Mouse (Mus musculus): ENCODE results near the gene Lmbr1. TPM values are rescaled to one million over a fixed set of nuclear protein-coding genes. Genes with fewer than 3 reads are reported as not detected.

The Lmbr1 gene
- polyA plus RNA-seq, 1 experiment from 2014 or later = 17.0 TPM

GRCm38 (mm10) chr5:29238379-29238778 is 139.8 kb downstream of the Lmbr1 start:
- Histone ChIP-seq H3K4me2 (replicated peaks; ENCODE audit: low read depth, low read length) (no peak overlapping the region), H3K27me3 (ENCODE audit: control insufficient read depth, insufficient read depth, low read length) (no peaks in the 10 kb centered on the region), H3K4me3 (ENCODE audit: low read depth, low read length) (no peak overlapping the region), H3K36me3 (ENCODE audit: control insufficient read depth, insufficient read depth, low read length) (no peaks in the 10 kb centered on the region), H3K9me3 (ENCODE audit: control insufficient read depth, low read length) (no peaks in the 10 kb centered on the region), H3K4me1 (replicated peaks; ENCODE audit: control insufficient read depth, insufficient read depth, low read length) (no peaks in the 10 kb centered on the region), H3K27ac (ENCODE audit: low read depth, low read length) (no peak overlapping the region), H3K9ac (ENCODE audit: low read depth, low read length) (no peak overlapping the region)
- no peak for DNase-seq (ENCODE audit: low spot score)
- no peak for ATAC-seq (ENCODE audit: low FRiP score)

DNA sequence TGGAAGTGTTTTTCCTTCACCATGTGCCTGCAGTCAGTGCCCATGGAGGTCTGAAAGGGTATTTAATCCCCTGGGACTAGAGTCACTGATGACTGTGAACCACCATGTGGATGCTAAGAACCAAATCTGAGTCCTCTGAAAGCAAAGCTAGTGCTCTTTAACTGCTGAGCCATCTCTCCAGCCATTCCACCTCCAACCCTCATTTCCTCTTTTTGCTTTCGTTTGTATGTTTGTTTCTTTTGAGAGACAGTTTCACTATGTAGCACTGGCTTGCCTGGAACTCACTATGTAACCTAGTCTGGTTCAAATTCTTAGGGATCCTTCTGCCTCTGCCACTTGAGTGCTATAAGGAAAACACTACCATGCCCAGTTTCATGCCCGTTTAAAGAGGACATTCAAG is 147.7 kb downstream of the Lmbr1 start:
- Histone ChIP-seq H3K4me1 (replicated peaks; ENCODE audit: control insufficient read depth, insufficient read depth, low read length) (no peaks in the 10 kb centered on the region), H3K9me3 (ENCODE audit: control insufficient read depth, low read length) (no peaks in the 10 kb centered on the region), H3K36me3 (ENCODE audit: control insufficient read depth, insufficient read depth, low read length) (no peaks in the 10 kb centered on the region), H3K4me2 (replicated peaks; ENCODE audit: low read depth, low read length) (no peak overlapping the region), H3K27ac (ENCODE audit: low read depth, low read length) (no peak overlapping the region), H3K27me3 (ENCODE audit: control insufficient read depth, insufficient read depth, low read length) (no peaks in the 10 kb centered on the region), H3K9ac (ENCODE audit: low read depth, low read length) (no peak overlapping the region), H3K4me3 (ENCODE audit: low read depth, low read length) (no peak overlapping the region)
- DNase-seq (ENCODE audit: low spot score) = no peak
- no peak for ATAC-seq (ENCODE audit: low FRiP score)
- WGBS = 89% methylated on average over 2 of the region's 2 CpGs

- Histone ChIP-seq H3K9ac (ENCODE audit: low read depth, low read length) (no peak overlapping the region), H3K4me1 (replicated peaks; ENCODE audit: control insufficient read depth, insufficient read depth, low read length) (no peaks in the 10 kb centered on the region), H3K27ac (ENCODE audit: low read depth, low read length) (no peak overlapping the region), H3K36me3 (ENCODE audit: control insufficient read depth, insufficient read depth, low read length) (no peaks in the 10 kb centered on the region), H3K9me3 (ENCODE audit: control insufficient read depth, low read length) (no peaks in the 10 kb centered on the region), H3K4me2 (replicated peaks; ENCODE audit: low read depth, low read length) (no peak overlapping the region), H3K4me3 (ENCODE audit: low read depth, low read length) (no peak overlapping the region), H3K27me3 (ENCODE audit: control insufficient read depth, insufficient read depth, low read length) (no peaks in the 10 kb centered on the region)
- no peak for DNase-seq (ENCODE audit: low spot score)
- ATAC-seq (ENCODE audit: low FRiP score) = no peak
- WGBS = 87% methylated on average over 7 of the region's 7 CpGs
Measured at GRCm38 (mm10) chr5:29224089-29224488, 154.1 kb downstream of the Lmbr1 start.

DNA sequence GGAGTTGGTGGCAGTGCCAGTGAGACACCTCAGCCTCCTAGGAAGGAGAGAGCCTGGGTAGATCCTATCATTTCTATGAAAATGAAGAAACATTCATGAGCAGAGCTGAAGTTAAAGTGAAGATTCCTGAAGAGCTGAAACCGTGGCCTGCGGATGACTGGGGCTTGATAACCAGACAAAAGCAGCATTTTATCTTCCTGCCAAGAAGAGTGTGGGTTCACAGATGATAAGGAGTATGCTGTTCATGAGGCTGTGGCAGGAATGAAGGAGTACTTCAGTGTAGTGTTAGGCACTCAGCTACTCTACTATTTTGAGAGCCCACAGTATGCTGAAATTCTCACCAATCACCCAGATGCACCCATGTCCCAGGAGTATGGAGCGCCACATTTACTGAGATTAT is 160.2 kb downstream of the Lmbr1 start:
- Histone ChIP-seq H3K27ac (ENCODE audit: low read depth, low read length) (no peak overlapping the region), H3K27me3 (ENCODE audit: control insufficient read depth, insufficient read depth, low read length) (no peaks in the 10 kb centered on the region), H3K36me3 (ENCODE audit: control insufficient read depth, insufficient read depth, low read length) (no peaks in the 10 kb centered on the region), H3K4me3 (ENCODE audit: low read depth, low read length) (no peak overlapping the region), H3K4me1 (replicated peaks; ENCODE audit: control insufficient read depth, insufficient read depth, low read length) (no peaks in the 10 kb centered on the region), H3K4me2 (replicated peaks; ENCODE audit: low read depth, low read length) (no peak overlapping the region), H3K9me3 (ENCODE audit: control insufficient read depth, low read length) (no peaks in the 10 kb centered on the region), H3K9ac (ENCODE audit: low read depth, low read length) (no peak overlapping the region)
- ATAC-seq (ENCODE audit: low FRiP score) = no peak
- no peak for DNase-seq (ENCODE audit: low spot score)
- 81% methylated on average over 3 of the region's 3 CpGs for WGBS

DNA sequence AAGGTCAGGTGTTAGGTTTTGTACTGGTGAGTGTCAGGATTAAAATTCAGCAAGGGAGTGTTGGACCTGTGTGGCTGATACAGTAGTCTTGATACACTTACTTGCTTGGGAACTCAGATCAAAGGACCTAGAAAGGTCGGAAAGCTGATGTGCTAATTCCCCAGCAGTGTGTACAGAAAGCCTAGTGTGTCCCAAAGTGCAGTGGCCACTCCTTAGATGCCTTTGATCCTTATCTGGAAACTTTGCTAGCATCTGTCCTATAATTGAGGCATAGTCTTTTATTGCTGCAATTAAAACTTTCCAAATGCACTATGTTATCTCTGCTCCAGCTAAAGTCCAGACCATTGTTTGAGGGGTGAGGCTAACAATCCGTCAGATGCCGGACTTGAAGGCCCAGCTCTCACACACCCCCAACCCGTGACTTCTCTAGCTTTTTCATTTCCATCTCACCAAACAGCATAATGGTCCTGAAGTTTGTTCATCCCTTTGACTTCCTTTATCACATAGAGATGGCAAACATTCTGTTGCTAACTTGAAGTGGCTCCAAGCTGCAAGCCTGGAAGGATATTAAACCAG is 166.1 kb downstream of the Lmbr1 start:
- Histone ChIP-seq H3K27me3 (ENCODE audit: control insufficient read depth, insufficient read depth, low read length) (no peaks in the 10 kb centered on the region), H3K9me3 (ENCODE audit: control insufficient read depth, low read length) (no peaks in the 10 kb centered on the region), H3K9ac (ENCODE audit: low read depth, low read length) (no peak overlapping the region), H3K36me3 (ENCODE audit: control insufficient read depth, insufficient read depth, low read length) (no peaks in the 10 kb centered on the region), H3K27ac (ENCODE audit: low read depth, low read length) (no peak overlapping the region), H3K4me2 (replicated peaks; ENCODE audit: low read depth, low read length) (no peak overlapping the region), H3K4me1 (replicated peaks; ENCODE audit: control insufficient read depth, insufficient read depth, low read length) (no peaks in the 10 kb centered on the region), H3K4me3 (ENCODE audit: low read depth, low read length) (no peak overlapping the region)
- ATAC-seq (ENCODE audit: low FRiP score) (no peak), DNase-seq (ENCODE audit: low spot score) (no peak)
- 67% methylated on average over 4 of the region's 4 CpGs for WGBS

DNA sequence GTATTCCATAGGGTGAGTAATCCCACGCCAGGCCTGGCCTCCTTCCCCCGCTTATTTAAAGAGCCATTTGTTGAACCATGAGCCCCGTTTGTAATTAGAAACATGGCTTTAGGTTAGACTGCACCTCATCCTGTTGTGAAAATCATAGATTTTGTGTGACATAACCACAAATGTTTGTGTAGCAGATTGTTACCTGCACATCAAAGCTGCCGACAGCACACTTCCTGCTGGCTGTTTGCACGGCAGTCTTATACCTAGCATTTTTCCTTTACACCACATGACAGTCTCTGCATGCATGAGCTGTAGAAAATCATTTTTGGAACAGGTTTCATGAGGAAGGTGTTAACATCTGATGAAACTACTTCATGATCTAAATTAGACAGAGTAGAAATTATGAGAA is 172.5 kb downstream of the Lmbr1 start:
- WGBS = 84% methylated on average over 5 of the region's 5 CpGs
- Histone ChIP-seq H3K4me2 (replicated peaks; ENCODE audit: low read depth, low read length) (no peak overlapping the region), H3K4me3 (ENCODE audit: low read depth, low read length) (no peak overlapping the region), H3K27ac (ENCODE audit: low read depth, low read length) (no peak overlapping the region), H3K27me3 (ENCODE audit: control insufficient read depth, insufficient read depth, low read length) (no peaks in the 10 kb centered on the region), H3K4me1 (replicated peaks; ENCODE audit: control insufficient read depth, insufficient read depth, low read length) (no peaks in the 10 kb centered on the region), H3K9me3 (ENCODE audit: control insufficient read depth, low read length) (no peaks in the 10 kb centered on the region), H3K36me3 (ENCODE audit: control insufficient read depth, insufficient read depth, low read length) (no peaks in the 10 kb centered on the region), H3K9ac (ENCODE audit: low read depth, low read length) (no peak overlapping the region)
- no peak for ATAC-seq (ENCODE audit: low FRiP score)
- no peak for DNase-seq (ENCODE audit: low spot score)

- H3K27ac ChIP-seq (ENCODE audit: low read depth, low read length) = no peak overlapping the region
- no peak overlapping the region for H3K9ac ChIP-seq (ENCODE audit: low read depth, low read length)
- no peaks in the 10 kb centered on the region for H3K36me3 ChIP-seq (ENCODE audit: control insufficient read depth, insufficient read depth, low read length)
- no peak overlapping the region for H3K4me3 ChIP-seq (ENCODE audit: low read depth, low read length)
- no peaks in the 10 kb centered on the region for H3K9me3 ChIP-seq (ENCODE audit: control insufficient read depth, low read length)
- H3K4me1 ChIP-seq (replicated peaks; ENCODE audit: control insufficient read depth, insufficient read depth, low read length) = no peaks in the 10 kb centered on the region
- H3K27me3 ChIP-seq (ENCODE audit: control insufficient read depth, insufficient read depth, low read length) = no peaks in the 10 kb centered on the region
- WGBS = 75% methylated on average over 3 of the region's 3 CpGs
- DNase-seq (ENCODE audit: low spot score) (no peak), ATAC-seq (ENCODE audit: low FRiP score) (no peak)
- H3K4me2 ChIP-seq (replicated peaks; ENCODE audit: low read depth, low read length) = no peak overlapping the region
Measured at GRCm38 (mm10) chr5:29199868-29200267, 178.3 kb downstream of the Lmbr1 start.

DNA sequence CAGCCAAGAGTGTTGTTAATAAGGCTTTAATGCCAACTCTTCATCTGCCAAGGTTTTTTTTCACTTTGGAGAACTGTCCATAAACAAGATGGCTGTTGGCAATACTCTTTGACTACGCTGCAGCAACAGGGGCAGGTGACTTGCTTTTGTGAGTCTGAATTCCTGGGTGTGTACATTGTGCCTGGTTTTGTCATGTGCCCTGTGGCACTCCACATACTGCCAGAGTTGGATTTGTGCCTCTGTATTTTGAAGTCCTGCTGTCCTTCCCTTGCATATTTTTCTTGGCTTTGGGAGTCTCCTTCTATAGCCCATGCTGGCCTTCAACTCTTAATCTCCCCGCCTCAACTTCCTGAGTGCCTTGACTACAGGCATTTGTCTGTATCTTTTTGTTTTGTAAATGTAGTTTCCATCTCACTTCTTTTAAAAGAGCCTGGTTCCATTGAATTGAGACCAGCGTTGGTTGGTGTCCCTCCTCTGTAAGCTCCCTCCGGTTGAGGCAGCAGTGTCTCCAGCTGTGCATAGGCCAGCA is 179.2 kb downstream of the Lmbr1 start:
- Histone ChIP-seq H3K4me1 (replicated peaks; ENCODE audit: control insufficient read depth, insufficient read depth, low read length) (no peaks in the 10 kb centered on the region), H3K4me3 (ENCODE audit: low read depth, low read length) (no peak overlapping the region), H3K36me3 (ENCODE audit: control insufficient read depth, insufficient read depth, low read length) (no peaks in the 10 kb centered on the region), H3K9ac (ENCODE audit: low read depth, low read length) (no peak overlapping the region), H3K4me2 (replicated peaks; ENCODE audit: low read depth, low read length) (no peak overlapping the region), H3K27ac (ENCODE audit: low read depth, low read length) (no peak overlapping the region), H3K9me3 (ENCODE audit: control insufficient read depth, low read length) (no peaks in the 10 kb centered on the region), H3K27me3 (ENCODE audit: control insufficient read depth, insufficient read depth, low read length) (no peaks in the 10 kb centered on the region)
- no peak for DNase-seq (ENCODE audit: low spot score)
- ATAC-seq (ENCODE audit: low FRiP score) = no peak
- WGBS = 60% methylated on average over 4 of the region's 4 CpGs

- H3K9ac ChIP-seq (ENCODE audit: low read depth, low read length) = no peak overlapping the region
- H3K4me1 ChIP-seq (replicated peaks; ENCODE audit: control insufficient read depth, insufficient read depth, low read length) = no peaks in the 10 kb centered on the region
- no peak for ATAC-seq (ENCODE audit: low FRiP score)
- H3K9me3 ChIP-seq (ENCODE audit: control insufficient read depth, low read length) = no peaks in the 10 kb centered on the region
- no peak for DNase-seq (ENCODE audit: low spot score)
- no peaks in the 10 kb centered on the region for H3K27me3 ChIP-seq (ENCODE audit: control insufficient read depth, insufficient read depth, low read length)
- no peaks in the 10 kb centered on the region for H3K36me3 ChIP-seq (ENCODE audit: control insufficient read depth, insufficient read depth, low read length)
- no peak overlapping the region for H3K4me2 ChIP-seq (replicated peaks; ENCODE audit: low read depth, low read length)
- WGBS = 83% methylated on average over 4 of the region's 4 CpGs
- H3K4me3 ChIP-seq (ENCODE audit: low read depth, low read length) = no peak overlapping the region
- H3K27ac ChIP-seq (ENCODE audit: low read depth, low read length) = no peak overlapping the region
Measured at GRCm38 (mm10) chr5:29197187-29197586, 181.0 kb downstream of the Lmbr1 start.
